Mouse (Mus musculus) myocyte (in vitro differentiated cells): ENCODE data around the gene Kif1bp. TPM values are rescaled to one million over a fixed set of nuclear protein-coding genes. Genes with fewer than 3 reads are reported as not detected.

ENCODE experiments used
- polyA plus RNA-seq: library from polyadenylated mRNA; unstranded; fragments of >200 nt; fragmentation: generic; extraction: Trizol; gene quantifications from one replicate; pipeline ENCODE4 v1.2.1, GENCODE M21; 2012; ENCODE audit warnings: missing spikeins

Kif1bp gene
- polyA plus RNA-seq, 1 experiment: 31.2 TPM

Other genes with a start within 250 kb of the Kif1bp start
- gene Hk1, start 198.5 kb downstream of the Kif1bp start, polyA plus RNA-seq: 103 TPM
- 0.02 TPM for gene Hkdc1, start 156.0 kb downstream of the Kif1bp start, polyA plus RNA-seq
- gene 4930507D05Rik, start 129.0 kb downstream of the Kif1bp start, polyA plus RNA-seq: 0.20 TPM
- gene Supv3l1, start 128.7 kb downstream of the Kif1bp start, polyA plus RNA-seq: 30.6 TPM
- 25.6 TPM for gene Vps26a, start 91.7 kb downstream of the Kif1bp start, polyA plus RNA-seq
- gene Srgn, start 51.0 kb downstream of the Kif1bp start, polyA plus RNA-seq: 1.1 TPM
- gene Ddx21, start 23.8 kb upstream of the Kif1bp start, polyA plus RNA-seq: 33.2 TPM
- gene Ddx50, start 72.8 kb upstream of the Kif1bp start, polyA plus RNA-seq: 20.0 TPM
- not detected for gene Stox1, start 147.7 kb upstream of the Kif1bp start, polyA plus RNA-seq
- gene Ccar1, start 213.8 kb upstream of the Kif1bp start, polyA plus RNA-seq: 27.8 TPM